Mouse (Mus musculus): ENCODE data around the gene H60c.

- TF ChIP-seq CTCF (IDR thresholded peaks at IDR 0.05; ENCODE audit: low read depth, low read length) (no peak), EP300 (IDR thresholded peaks at IDR 0.05; ENCODE audit: insufficient read depth, low read depth, low read length) (no peak)
Observed at GRCm38 (mm10) chr10:3267671-3268070, at the start of gene H60c.
